Mouse (Mus musculus) layer of hippocampus, postnatal 14 days (tissue): ENCODE measurements around the gene Mybpc1. TPM values are rescaled to one million over a fixed set of nuclear protein-coding genes. Genes with fewer than 3 reads are reported as not detected.
"Not testable (repeated sequence)": the region's sequence is repeated elsewhere in the genome, so short reads cannot be mapped to it uniquely, and the experiment has no call there.

Source experiments
- DNase-seq, 2 experiments: peaks; one replicate each; pipeline ENCODE4 v3.0.0; 2021 to 2022; ENCODE audit warnings: low spot score in 2 of 2, mixed read lengths in 1 of 2
- total RNA-seq, 2 experiments: library from RNA; stranded (reverse); gene quantifications; 2 replicates each; pipeline ENCODE4 v1.2.3; 2021

The Mybpc1 gene
- total RNA-seq, 2 experiments from 2014 or later = 1.4 to 2.1 TPM

GRCm38 (mm10) chr10:88557046-88557445, 47.9 kb downstream of the Mybpc1 start:
- DNase-seq = no peak

DNA sequence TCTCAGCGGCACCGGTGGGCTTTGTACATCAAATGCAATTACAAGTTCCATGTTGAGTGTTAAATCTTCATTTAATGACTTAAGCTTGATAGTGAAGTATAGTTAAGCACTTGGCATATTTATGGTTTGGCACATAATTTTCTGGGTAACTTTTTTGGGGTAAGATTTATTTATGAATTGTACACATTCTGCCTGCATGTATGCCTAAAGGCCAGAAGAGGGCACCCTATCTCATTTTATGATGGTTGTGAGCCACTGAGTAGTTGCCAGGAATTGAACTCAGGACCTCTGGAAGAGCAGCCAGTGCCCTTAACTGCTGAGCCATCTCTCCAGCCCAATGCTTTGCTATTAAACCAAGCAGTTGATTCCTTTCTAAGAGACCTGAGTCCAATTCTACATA, 52.2 kb downstream of the Mybpc1 start:
- DNase-seq = no peak

DNA sequence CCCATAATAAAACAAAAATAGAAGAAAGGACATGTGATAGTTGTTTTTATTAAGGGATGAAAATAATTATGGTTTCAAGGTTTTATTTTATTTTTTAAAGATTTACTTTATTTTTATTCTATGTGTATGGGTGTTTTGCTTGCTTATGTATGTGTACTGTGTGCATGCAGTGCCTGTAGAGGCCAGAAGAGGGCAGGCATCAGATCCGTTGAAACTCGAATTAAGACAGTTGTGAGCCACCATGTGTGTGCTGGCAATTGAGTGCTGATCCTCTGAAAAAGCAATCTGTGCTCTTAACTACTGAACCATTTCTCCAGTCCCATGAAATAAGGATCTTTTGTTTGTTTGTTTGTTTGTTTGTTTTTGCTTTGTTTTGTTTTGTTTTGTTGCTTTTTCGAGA, 54.7 kb downstream of the Mybpc1 start:
- DNase-seq = no peak

- no peak for DNase-seq
Observed at GRCm38 (mm10) chr10:88547635-88548034, 57.3 kb downstream of the Mybpc1 start.

- DNase-seq = no peak
Observed at GRCm38 (mm10) chr10:88530631-88531030, 74.3 kb downstream of the Mybpc1 start.

DNA sequence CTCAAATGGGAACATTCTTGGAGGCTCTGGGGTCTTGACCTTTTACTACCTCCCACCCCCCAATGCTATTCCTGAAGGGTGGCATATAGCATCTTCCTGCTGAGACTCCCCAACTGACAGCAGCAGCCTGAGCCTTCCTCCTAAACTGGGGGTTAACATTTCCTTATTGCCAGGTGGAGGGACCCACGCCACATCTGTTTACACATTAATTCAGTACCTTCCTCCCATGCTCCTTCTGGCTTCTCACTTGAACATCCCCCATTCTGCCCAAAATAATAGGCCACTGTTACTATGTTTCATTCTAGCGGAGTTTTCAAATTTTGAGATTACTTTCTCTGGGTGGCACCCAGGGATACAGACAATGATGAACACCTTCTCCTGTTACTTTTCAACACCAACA, 80.9 kb downstream of the Mybpc1 start:
- DNase-seq = peak in 1 of 2 experiments; percentile 32

- DNase-seq = no peak
Observed at GRCm38 (mm10) chr10:88523212-88523611, 81.7 kb downstream of the Mybpc1 start.

DNA sequence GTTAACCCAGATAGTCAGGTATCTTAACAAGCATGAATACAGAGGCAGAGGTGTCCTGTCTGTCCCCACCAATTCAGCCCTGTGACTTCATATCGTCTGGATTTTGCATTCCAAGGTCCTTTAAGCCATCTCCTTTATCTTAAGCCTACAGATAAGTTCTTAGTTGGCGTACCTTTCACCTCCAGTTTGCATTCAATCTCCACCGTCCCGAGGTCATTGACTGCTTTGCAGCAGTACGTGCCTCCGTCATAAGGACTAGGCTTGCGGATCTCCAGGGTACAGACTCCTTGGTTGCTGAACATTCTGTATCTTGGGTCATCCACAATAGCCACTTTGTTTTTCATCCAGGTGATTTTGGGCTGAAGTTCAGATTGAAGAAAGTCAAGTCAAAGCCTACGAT, 82.2 kb downstream of the Mybpc1 start:
- DNase-seq = no peak

- DNase-seq = not testable (repeated sequence)
Observed at GRCm38 (mm10) chr10:88515049-88515448, 89.9 kb downstream of the Mybpc1 start.

DNA sequence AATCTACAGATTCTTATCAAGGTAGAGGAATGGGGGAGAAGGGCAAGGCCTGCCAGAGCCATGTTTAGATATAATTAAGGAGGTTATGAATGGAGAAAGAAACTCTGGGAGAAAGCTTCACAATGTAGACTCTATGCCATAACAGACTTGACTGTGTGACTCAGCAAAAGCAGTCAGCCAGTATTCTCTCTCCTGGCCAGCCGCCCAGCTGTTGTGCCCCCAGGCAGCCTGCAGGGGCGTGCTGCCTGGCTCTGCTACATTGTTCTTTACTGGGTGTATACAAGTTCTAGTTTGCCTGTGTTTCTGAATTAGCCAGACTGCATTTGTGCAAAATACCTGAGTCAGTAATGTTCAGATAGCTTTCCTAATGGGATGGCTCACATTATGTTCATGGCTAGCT, 90.5 kb downstream of the Mybpc1 start:
- DNase-seq = peak; percentile 46 to 49

DNA sequence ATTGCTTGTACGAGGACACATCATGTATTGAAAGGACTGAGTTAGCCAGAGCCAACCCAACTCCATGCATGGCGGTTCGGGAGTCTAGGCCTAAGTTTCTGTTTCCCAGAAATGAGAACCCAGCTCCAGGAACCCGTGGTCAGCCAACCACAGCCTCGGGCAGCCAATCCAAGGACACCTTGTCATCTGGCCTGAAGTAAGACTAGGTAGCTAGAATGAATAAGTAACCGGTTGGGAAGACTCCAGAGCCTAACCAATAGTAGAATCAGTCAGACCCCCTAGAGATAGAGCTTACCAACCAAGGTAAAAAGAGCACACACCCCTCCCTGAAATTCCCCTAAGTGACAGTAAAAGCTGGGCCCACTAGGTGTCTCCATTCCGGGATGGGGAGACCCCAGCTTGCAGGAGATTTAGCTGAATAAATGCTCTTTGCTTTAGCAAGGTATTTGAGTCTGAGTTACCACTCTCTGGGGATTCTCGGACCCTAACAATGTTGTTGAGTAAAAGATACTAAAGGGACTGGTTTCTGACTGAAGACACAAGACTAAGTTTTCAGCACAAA, 91.3 kb downstream of the Mybpc1 start:
- DNase-seq = no peak

GRCm38 (mm10) chr10:88511355-88511754, 93.6 kb downstream of the Mybpc1 start:
- no peak for DNase-seq

DNA sequence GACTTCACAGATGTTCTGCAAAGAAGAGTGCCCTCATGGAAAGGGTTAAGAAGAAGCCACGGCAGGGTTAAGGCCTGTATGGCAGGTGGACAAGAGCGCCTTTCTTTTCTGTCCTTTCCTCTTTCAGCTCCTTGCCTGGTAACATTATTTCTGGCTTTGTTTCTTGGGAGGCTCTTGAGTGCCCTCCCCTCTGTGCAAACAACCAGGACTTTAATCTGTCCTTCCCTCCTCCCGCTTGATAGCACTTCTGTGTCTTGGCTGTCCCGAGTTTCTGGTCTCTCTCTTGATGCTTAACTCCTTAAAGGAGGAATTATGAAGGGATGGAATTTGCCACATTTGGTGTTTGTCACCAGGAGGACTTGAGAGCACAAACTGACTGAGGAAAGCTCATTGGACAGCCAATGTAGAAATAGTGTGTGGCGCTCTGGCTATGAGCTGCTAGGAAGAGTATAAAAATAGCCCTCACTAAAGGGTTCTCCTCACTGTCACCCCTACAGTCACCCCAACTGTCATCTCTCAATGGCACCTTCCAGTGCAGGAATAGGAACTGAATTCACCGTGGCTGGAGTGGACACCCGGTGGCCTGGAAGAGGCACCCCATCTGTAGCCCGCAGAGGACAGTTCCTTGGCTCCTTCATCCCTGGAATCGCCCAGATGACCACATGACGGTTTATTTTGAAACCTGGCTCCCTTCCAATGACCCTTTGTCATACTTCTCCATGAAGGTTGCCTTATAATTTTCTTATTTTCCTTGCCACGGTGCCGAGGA, 94.3 kb downstream of the Mybpc1 start:
- no peak for DNase-seq

- no peak for DNase-seq
Observed at GRCm38 (mm10) chr10:88507691-88508143, 97.2 kb downstream of the Mybpc1 start.

- no peak for DNase-seq
Observed at GRCm38 (mm10) chr10:88505256-88505655, 99.7 kb downstream of the Mybpc1 start.

GRCm38 (mm10) chr10:88504481-88504880, 100.5 kb downstream of the Mybpc1 start:
- DNase-seq = no peak

DNA sequence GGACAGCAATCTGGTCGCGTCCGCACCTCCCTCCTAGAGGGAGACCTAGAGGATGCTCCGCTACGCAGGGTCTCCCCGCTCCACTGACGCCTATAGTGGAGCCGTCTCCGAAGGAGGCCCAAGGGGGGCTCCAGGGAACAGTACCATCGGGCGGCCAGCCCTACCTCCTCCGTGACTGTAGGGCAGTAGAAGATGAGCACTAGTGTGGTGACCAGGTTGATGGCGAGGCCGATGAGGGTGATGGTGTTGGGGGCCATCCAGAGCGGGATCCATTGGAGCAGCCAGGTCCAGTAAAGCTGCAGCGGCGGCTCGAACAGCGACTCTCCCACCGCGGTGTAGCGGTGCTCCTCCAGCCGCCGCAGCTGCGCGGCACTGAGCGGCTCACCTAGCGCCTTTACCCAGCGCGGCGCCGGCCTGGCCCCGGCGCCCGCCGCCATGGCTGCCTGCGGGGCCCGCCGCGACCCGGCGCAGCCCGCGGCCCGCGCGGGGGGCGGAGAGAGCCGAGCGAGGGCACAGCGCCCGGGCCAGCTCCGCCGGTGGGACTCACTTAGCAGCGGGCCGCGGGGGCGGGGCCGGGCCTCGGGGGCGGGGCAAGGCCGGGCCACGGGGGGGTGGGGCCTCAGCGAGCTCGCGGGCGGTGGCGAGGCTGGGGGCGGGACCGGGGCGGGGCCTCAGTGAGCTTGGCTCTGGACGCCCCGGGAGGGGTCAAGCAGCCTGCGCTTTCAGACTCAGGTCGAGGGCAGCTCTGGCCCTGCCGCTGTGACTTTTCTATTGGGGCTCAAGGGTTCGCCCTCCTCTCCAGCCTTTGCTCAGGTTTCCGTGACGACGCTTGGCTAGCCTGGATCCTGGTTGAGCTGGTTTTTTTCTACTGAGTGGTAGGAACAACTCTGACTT, 101.3 kb downstream of the Mybpc1 start, which contains the start of gene Chpt1:
TSS of gene Chpt1 (minus strand) at position 653 of the 894 bp plus-strand sequence.
- peak; percentile 76 to 81 for DNase-seq

DNA sequence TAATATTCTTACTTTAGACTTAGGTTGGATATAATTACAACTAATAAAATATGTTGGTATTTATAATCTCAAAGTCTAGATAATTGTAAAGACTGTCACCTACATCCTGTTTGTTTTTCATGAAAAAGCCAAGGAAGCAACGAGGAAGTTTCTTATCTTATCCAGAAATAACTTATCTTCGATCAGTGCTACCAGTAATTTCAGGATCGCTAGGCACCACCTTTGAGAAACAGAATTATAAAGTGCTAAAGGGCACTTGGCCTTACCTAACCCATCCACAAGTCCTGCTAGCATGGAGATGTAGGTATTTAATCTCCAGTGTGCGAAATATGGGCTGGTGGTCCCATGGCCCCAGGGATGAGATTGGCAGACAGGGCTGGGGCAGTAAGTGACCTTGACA, 102.0 kb downstream of the Mybpc1 start:
- DNase-seq = no peak

GRCm38 (mm10) chr10:88501886-88502765, 102.8 kb downstream of the Mybpc1 start:
- no peak for DNase-seq

DNA sequence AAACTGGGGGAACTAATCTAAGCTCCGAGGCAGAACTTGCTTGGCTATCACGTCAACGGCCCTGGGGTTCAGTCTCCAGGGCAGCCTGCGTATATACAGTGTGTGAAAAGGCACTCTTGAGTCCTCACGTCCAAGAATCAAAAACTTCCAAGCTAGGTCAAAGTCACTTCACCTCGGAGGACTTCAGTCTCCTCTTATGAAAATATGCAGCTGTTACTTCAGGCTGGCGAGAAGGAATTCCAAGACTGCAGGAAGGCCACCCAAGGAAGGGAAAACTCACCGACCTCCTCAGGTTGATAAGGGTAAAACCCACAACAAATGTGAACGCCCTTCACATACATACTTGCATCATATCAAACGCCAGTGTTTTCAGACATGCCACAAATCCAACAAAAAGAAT, 103.6 kb downstream of the Mybpc1 start:
- no peak for DNase-seq

DNA sequence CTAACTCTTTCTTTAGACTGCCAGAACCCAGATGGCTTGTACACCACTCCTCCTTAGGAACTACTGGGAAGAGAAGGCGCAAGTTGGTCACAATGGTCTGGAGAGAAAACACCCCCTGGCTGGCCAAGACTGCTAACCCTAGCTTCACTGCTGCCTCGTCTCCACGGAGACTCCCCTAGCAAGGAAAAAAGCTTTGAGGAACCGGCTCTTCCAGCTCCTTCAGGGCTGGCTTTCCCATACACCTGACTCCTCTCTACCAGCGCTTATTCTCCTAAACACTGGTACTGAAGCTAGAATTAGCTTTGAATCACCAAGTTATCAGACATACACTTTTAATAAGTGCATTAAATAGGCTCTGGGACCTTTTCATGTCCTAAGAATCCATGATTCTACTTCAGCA, 105.0 kb downstream of the Mybpc1 start:
- DNase-seq = no peak
